Mouse (Mus musculus): ENCODE data around the gene Txndc2. TPM values are rescaled to one million over a fixed set of nuclear protein-coding genes. Genes with fewer than 3 reads are reported as not detected.

Gene Txndc2
- total and polyA plus RNA-seq, 3 experiments: not detected

DNA sequence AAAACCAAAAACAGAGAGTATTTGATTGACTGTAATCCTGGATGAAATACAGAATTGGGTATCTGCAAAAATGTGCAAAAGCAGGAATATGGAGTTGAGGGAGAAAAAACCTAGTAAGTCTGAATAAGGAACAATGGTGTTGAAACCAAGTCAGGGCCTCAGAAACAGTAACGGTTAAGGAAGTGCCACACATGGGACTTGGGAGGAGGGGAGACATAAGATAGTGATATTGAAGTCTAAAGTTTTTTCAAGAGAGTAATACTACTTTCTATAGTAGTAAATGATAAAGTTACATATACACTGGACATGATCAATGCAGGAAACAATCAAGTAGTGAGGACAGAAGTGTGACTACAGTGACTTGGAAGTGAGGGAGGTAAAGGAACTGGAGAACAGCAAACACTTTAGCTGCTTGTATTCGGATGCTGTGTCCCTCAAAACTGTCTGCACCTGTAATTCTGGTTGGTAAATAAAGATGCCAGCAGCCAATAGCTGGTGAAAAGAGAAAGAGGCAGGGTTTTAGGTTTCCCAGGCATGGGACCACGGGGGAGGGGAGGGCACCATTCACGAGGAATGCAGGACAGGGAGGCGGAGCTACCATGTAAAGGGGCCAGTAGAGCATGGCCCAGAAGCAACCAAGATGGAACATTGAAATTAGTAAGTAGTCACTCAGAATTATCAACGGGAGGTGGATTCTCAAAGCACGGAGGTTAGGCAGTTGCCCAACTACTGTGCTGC lies 34.2 kb downstream of the Txndc2 start (continued):
- TF ChIP-seq MYC (IDR thresholded peaks at IDR 0.05; ENCODE audit: low read depth, low read length): peak; percentile 60; the same call in 1 of the 2 replicates
- TF ChIP-seq GABPA (IDR thresholded peaks at IDR 0.05; ENCODE audit: low read depth, low read length): no peak
- TF ChIP-seq MAFK (IDR thresholded peaks at IDR 0.05; ENCODE audit: borderline replicate concordance, low read depth, low read length): no peak

DNA sequence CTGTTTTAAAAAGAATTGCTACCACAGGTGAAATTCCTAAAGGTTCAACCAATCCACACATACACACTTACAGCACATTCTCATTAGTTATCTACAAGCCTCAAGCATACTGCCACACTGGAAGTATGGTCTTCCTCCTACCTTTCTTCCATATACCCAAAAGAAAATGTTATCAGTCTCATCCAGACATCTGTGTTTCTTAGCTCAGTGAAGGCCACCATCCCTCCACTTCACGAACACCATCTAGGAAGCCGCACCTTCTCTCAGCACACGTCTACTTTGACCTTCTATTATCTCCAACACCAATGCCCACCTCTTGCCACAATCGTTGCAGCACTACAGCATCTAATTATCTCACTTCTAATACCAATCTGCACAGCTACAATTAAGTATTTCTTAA lies 36.0 kb downstream of the Txndc2 start:
- Histone ChIP-seq H3K27me3 (ENCODE audit: control insufficient read depth in 1 of 2, insufficient read depth in 2 of 2, low read length in 2 of 2) (no peaks in the 10 kb centered on the region), H3K27ac (ENCODE audit: control insufficient read depth, low read depth, low read length) (no peak overlapping the region), H3K9me3 (replicated peaks; ENCODE audit: insufficient read depth, low read length) (no peaks in the 10 kb centered on the region), H3K4me1 (ENCODE audit: control insufficient read depth in 1 of 2, insufficient read depth in 2 of 2, low read length in 2 of 2) (peaks cover 37 to 51% of the 10 kb centered on the region in 2 experiments), H3K9ac (ENCODE audit: control insufficient read depth, low read depth, low read length, poor library complexity, severe bottlenecking) (no peak overlapping the region), H3K4me3 (ENCODE audit: control insufficient read depth in 1 of 2, insufficient read depth in 1 of 2, low read depth in 2 of 2, low read length in 2 of 2) (no peak overlapping the region), H3K79me2 (ENCODE audit: control insufficient read depth, insufficient read depth, low read length, poor library complexity) (peaks cover 76% of the 10 kb centered on the region), H3K36me3 (ENCODE audit: control insufficient read depth in 1 of 2, insufficient read depth in 2 of 2, low read length in 2 of 2) (peaks cover 6 to 70% of the 10 kb centered on the region in 2 experiments)
- DNase-seq (ENCODE audit: low read depth, low spot score): peak; percentile 75
- peak; percentile 85 for TF ChIP-seq GATA1 (IDR thresholded peaks at IDR 0.05; ENCODE audit: low read depth, low read length)
- TF ChIP-seq TCF12 (IDR thresholded peaks at IDR 0.05; ENCODE audit: low read depth, low read length): peak; percentile 78
- 0 out of 2 replicates have a peak, but pooled peaks have one; percentile 19 for TF ChIP-seq ETS1 (IDR thresholded peaks at IDR 0.05; ENCODE audit: low read depth, low read length)
- peak; percentile 47; the same call in 1 of the 2 replicates for TF ChIP-seq RCOR1 (IDR thresholded peaks at IDR 0.05; ENCODE audit: low read depth, low read length)
- TF ChIP-seq E2F4 (IDR thresholded peaks at IDR 0.05; ENCODE audit: borderline replicate concordance, low read depth, low read length): no peak
- peak; percentile 92 for TF ChIP-seq TAL1 (IDR thresholded peaks at IDR 0.05; ENCODE audit: low read length)
- peak; percentile 38; the same call in 1 of the 2 replicates for TF ChIP-seq MYC (IDR thresholded peaks at IDR 0.05; ENCODE audit: low read depth, low read length)
- peak; percentile 63 to 66 for TF ChIP-seq EP300 (IDR thresholded peaks at IDR 0.05; ENCODE audit: low read depth in 1 of 2, low read length in 2 of 2)
- no peak for TF ChIP-seq MEF2A (IDR thresholded peaks at IDR 0.05; ENCODE audit: extremely low read depth, insufficient replicate concordance, low read depth, low read length, poor library complexity, severe bottlenecking)
- TF ChIP-seq TBP (IDR thresholded peaks at IDR 0.05; ENCODE audit: low read depth, low read length): 0 out of 2 replicates have a peak, but pooled peaks have one; percentile 26

DNA sequence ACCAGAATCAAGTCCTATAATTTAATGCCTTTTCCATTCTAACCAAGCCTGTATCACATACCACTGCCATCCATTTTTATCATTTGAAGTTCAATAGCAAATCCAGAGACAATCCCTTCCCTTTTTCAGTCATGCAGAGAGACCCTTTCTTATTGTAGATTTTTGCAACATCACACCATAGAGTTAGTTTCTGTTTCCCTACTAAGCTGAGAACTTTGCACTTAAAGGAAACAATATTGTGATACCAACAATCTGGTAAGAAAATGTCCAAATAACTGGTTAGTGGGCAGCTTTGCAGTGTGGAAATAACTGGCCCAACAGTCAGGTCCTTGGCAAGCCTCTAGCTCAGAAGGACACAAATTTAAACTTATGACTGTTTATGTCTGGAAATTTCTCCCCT lies 37.1 kb downstream of the Txndc2 start:
- no peaks in the 10 kb centered on the region for H3K27me3 ChIP-seq (ENCODE audit: control insufficient read depth in 1 of 2, insufficient read depth in 2 of 2, low read length in 2 of 2)
- H3K79me2 ChIP-seq (ENCODE audit: control insufficient read depth, insufficient read depth, low read length, poor library complexity): peaks cover 76% of the 10 kb centered on the region
- TF ChIP-seq TCF12 (IDR thresholded peaks at IDR 0.05; ENCODE audit: low read depth, low read length): no peak
- no peak for TF ChIP-seq UBTF (IDR thresholded peaks at IDR 0.05; ENCODE audit: borderline replicate concordance, insufficient read depth, low read depth, low read length)
- TF ChIP-seq RAD21 (IDR thresholded peaks at IDR 0.05; ENCODE audit: low read depth, low read length): no peak
- TF ChIP-seq MEF2A (IDR thresholded peaks at IDR 0.05; ENCODE audit: extremely low read depth, insufficient replicate concordance, low read depth, low read length, poor library complexity, severe bottlenecking): no peak
- H3K36me3 ChIP-seq (ENCODE audit: control insufficient read depth in 1 of 2, insufficient read depth in 2 of 2, low read length in 2 of 2): peaks cover 1 to 66% of the 10 kb centered on the region in 2 experiments
- peaks cover 30 to 46% of the 10 kb centered on the region in 2 experiments for H3K4me1 ChIP-seq (ENCODE audit: control insufficient read depth in 1 of 2, insufficient read depth in 2 of 2, low read length in 2 of 2)
- no peak for DNase-seq (ENCODE audit: low read depth, low spot score)
- no peak overlapping the region for H3K4me3 ChIP-seq (ENCODE audit: control insufficient read depth in 1 of 2, insufficient read depth in 1 of 2, low read depth in 2 of 2, low read length in 2 of 2)
- no peak overlapping the region for H3K27ac ChIP-seq (ENCODE audit: control insufficient read depth, low read depth, low read length)
- no peaks in the 10 kb centered on the region for H3K9me3 ChIP-seq (replicated peaks; ENCODE audit: insufficient read depth, low read length)
- no peak overlapping the region for H3K9ac ChIP-seq (ENCODE audit: control insufficient read depth, low read depth, low read length, poor library complexity, severe bottlenecking)
